Mouse (Mus musculus) liver, embryonic 13.5 days (tissue): Measurements from ENCODE around the gene Ptgds. TPM values are rescaled to one million over a fixed set of nuclear protein-coding genes. Genes with fewer than 3 reads are reported as not detected.

Source experiments
- ATAC-seq: fragments of 200-750 bp; cut with Nextera tagmentation; 2 replicates; pipeline ENCODE4 v1.8.0; 2017; ENCODE audit warnings: low read depth, mild to moderate bottlenecking, moderate number of reproducible peaks, moderate library complexity
- DNase-seq: peaks from one replicate; pipeline ENCODE4 v3.0.0; 2022
- H3K27ac ChIP-seq: fragments of 300-500 bp; sonication (generic); 2 replicates; pipeline ENCODE4 v1.5.1; 2015; ENCODE audit warnings: moderate library complexity, mild to moderate bottlenecking, inconsistent platforms
- H3K27me3 ChIP-seq: fragments of 300-500 bp; sonication (generic); 2 replicates; pipeline ENCODE4 v1.6.1; 2015; ENCODE audit warnings: mild to moderate bottlenecking, inconsistent platforms
- H3K36me3 ChIP-seq: fragments of 300-500 bp; sonication (generic); 2 replicates; pipeline ENCODE4 v1.6.1; 2015; ENCODE audit warnings: mild to moderate bottlenecking, inconsistent platforms
- H3K4me1 ChIP-seq: fragments of 300-500 bp; sonication (generic); replicated peaks from 2 replicates; pipeline ENCODE4 v1.6.1; 2015; ENCODE audit warnings: inconsistent platforms
- H3K4me2 ChIP-seq: fragments of 300-500 bp; sonication (generic); 2 replicates; pipeline ENCODE4 v1.6.1; 2015; ENCODE audit warnings: inconsistent platforms, mild to moderate bottlenecking, moderate library complexity
- H3K4me3 ChIP-seq: fragments of 300-500 bp; sonication (generic); replicated peaks from 2 replicates; pipeline ENCODE4 v1.5.1; 2015; ENCODE audit warnings: mild to moderate bottlenecking, inconsistent platforms
- H3K9ac ChIP-seq: fragments of 300-500 bp; sonication (generic); 2 replicates; pipeline ENCODE4 v1.6.1; 2015; ENCODE audit warnings: mild to moderate bottlenecking, inconsistent platforms
- H3K9me3 ChIP-seq: fragments of 300-500 bp; sonication (generic); replicated peaks from 2 replicates; pipeline ENCODE4 v1.6.1; 2016; ENCODE audit warnings: inconsistent platforms
- WGBS: fragments of 180-500 bp; shearing (Covaris S2); methylation state at CpG from one replicate; pipeline ENCODE4 v1.1.7; 2015; ENCODE audit not compliant: insufficient replicate concordance; 5-methylcytosine and 5-hydroxymethylcytosine counted together
- polyA plus RNA-seq: library from polyadenylated mRNA; unstranded; fragments of >200 nt; fragmentation: Nextera tagmentation; extraction: Ambion mirVana; gene quantifications from 2 replicates; pipeline ENCODE4 v1.2.1, GENCODE M21; 2015

Gene Ptgds
- polyA plus RNA-seq, 1 experiment from 2014 or later = 0.38 TPM

GRCm38 (mm10) chr2:25479551-25480311 is 9.9 kb upstream of the Ptgds start:
- Histone ChIP-seq H3K27me3 (no peaks in the 10 kb centered on the region), H3K4me1 (0 out of 2 replicates have a peak, but pooled peaks cover under 1% of the 10 kb centered on the region), H3K9me3 (no peaks in the 10 kb centered on the region), H3K9ac (no peak overlapping the region), H3K27ac (no peak overlapping the region), H3K36me3 (no peaks in the 10 kb centered on the region), H3K4me2 (no peak overlapping the region), H3K4me3 (no peak overlapping the region)
- ATAC-seq (no peak), DNase-seq (no peak)
- WGBS = 54% methylated on average over 10 of the region's 10 CpGs

- DNase-seq = no peak
These were observed 8.3 kb upstream of the Ptgds start for GRCm38 (mm10) chr2:25477967-25478675.

GRCm38 (mm10) chr2:25477541-25477940 is 7.7 kb upstream of the Ptgds start:
- no peak overlapping the region for H3K9ac ChIP-seq
- H3K27ac ChIP-seq = no peak overlapping the region
- WGBS = 72% methylated on average over 8 of the region's 8 CpGs
- H3K4me3 ChIP-seq = no peak overlapping the region
- no peak for DNase-seq
- no peaks in the 10 kb centered on the region for H3K9me3 ChIP-seq
- ATAC-seq = no peak
- no peak overlapping the region for H3K4me2 ChIP-seq
- no peaks in the 10 kb centered on the region for H3K27me3 ChIP-seq
- H3K36me3 ChIP-seq = no peaks in the 10 kb centered on the region
- H3K4me1 ChIP-seq = no peaks in the 10 kb centered on the region

More at GRCm38 (mm10) chr2:25477967-25478675, 8.3 kb upstream of the Ptgds start:
- Histone ChIP-seq H3K9ac (no peak overlapping the region), H3K4me1 (no peaks in the 10 kb centered on the region), H3K4me2 (no peak overlapping the region), H3K27ac (no peak overlapping the region), H3K4me3 (no peak overlapping the region), H3K27me3 (no peaks in the 10 kb centered on the region), H3K36me3 (no peaks in the 10 kb centered on the region), H3K9me3 (no peaks in the 10 kb centered on the region)
- 72% methylated on average over 3 of the region's 3 CpGs for WGBS
- no peak for ATAC-seq

GRCm38 (mm10) chr2:25472550-25472949 is 2.7 kb upstream of the Ptgds start:
- DNase-seq (no peak), ATAC-seq (no peak)
- Histone ChIP-seq H3K4me2 (no peak overlapping the region), H3K4me3 (no peak overlapping the region), H3K4me1 (no peaks in the 10 kb centered on the region), H3K9me3 (no peaks in the 10 kb centered on the region), H3K27ac (no peak overlapping the region), H3K9ac (no peak overlapping the region), H3K36me3 (no peaks in the 10 kb centered on the region), H3K27me3 (no peaks in the 10 kb centered on the region)
- WGBS = 61% methylated on average over 2 of the region's 2 CpGs

- 68% methylated on average over 10 of the region's 10 CpGs for WGBS
- no peak for ATAC-seq
- DNase-seq = no peak
- Histone ChIP-seq H3K4me2 (no peak overlapping the region), H3K9me3 (no peaks in the 10 kb centered on the region), H3K27me3 (no peaks in the 10 kb centered on the region), H3K9ac (no peak overlapping the region), H3K4me1 (peaks cover 13% of the 10 kb centered on the region), H3K4me3 (no peak overlapping the region), H3K27ac (no peak overlapping the region), H3K36me3 (no peaks in the 10 kb centered on the region)
These were observed 607 bp downstream of the Ptgds start for GRCm38 (mm10) chr2:25468962-25469915.

- no peak for DNase-seq
- no peak overlapping the region for H3K9ac ChIP-seq
- no peak for ATAC-seq
- H3K27ac ChIP-seq = no peak overlapping the region
- 61% methylated on average over 14 of the region's 14 CpGs for WGBS
- H3K4me2 ChIP-seq = no peak overlapping the region
- peaks cover 13% of the 10 kb centered on the region for H3K4me1 ChIP-seq
- no peaks in the 10 kb centered on the region for H3K27me3 ChIP-seq
- H3K9me3 ChIP-seq = no peaks in the 10 kb centered on the region
- H3K4me3 ChIP-seq = no peak overlapping the region
- H3K36me3 ChIP-seq = no peaks in the 10 kb centered on the region
These were observed 2.1 kb downstream of the Ptgds start for GRCm38 (mm10) chr2:25467606-25468303.

GRCm38 (mm10) chr2:25465816-25466635 is 3.8 kb downstream of the Ptgds start:
- peak overlapping the region; percentile 12; the same call in 1 of the 2 replicates for H3K4me2 ChIP-seq
- H3K27ac ChIP-seq = no peak overlapping the region
- no peaks in the 10 kb centered on the region for H3K27me3 ChIP-seq
- DNase-seq (no peak), ATAC-seq (no peak)
- WGBS = 15% methylated on average over 10 of the region's 10 CpGs
- H3K9me3 ChIP-seq = no peaks in the 10 kb centered on the region
- H3K36me3 ChIP-seq = no peaks in the 10 kb centered on the region
- no peak overlapping the region for H3K4me3 ChIP-seq
- H3K9ac ChIP-seq = no peak overlapping the region
- H3K4me1 ChIP-seq = peaks cover 22% of the 10 kb centered on the region

GRCm38 (mm10) chr2:25465256-25465655 is 4.6 kb downstream of the Ptgds start:
- no peaks in the 10 kb centered on the region for H3K9me3 ChIP-seq
- peaks cover 26% of the 10 kb centered on the region for H3K4me1 ChIP-seq
- H3K27me3 ChIP-seq = no peaks in the 10 kb centered on the region
- 40% methylated on average over 2 of the region's 2 CpGs for WGBS
- H3K27ac ChIP-seq = peak overlapping the region; percentile 18
- H3K36me3 ChIP-seq = no peaks in the 10 kb centered on the region
- H3K4me3 ChIP-seq = no peak overlapping the region
- H3K4me2 ChIP-seq = peak overlapping the region; percentile 12; the same call in 1 of the 2 replicates
- ATAC-seq (no peak), DNase-seq (no peak)
- no peak overlapping the region for H3K9ac ChIP-seq

GRCm38 (mm10) chr2:25463630-25464029 is 6.2 kb downstream of the Ptgds start:
- DNase-seq = no peak
- Histone ChIP-seq H3K27me3 (no peaks in the 10 kb centered on the region), H3K4me3 (no peak overlapping the region), H3K4me1 (peaks cover 42% of the 10 kb centered on the region), H3K36me3 (no peaks in the 10 kb centered on the region), H3K27ac (no peak overlapping the region), H3K9ac (no peak overlapping the region), H3K4me2 (no peak overlapping the region), H3K9me3 (no peaks in the 10 kb centered on the region)
- 67% methylated on average over 3 of the region's 3 CpGs for WGBS
- ATAC-seq = no peak

- Histone ChIP-seq H3K27me3 (no peaks in the 10 kb centered on the region), H3K36me3 (peaks cover 5% of the 10 kb centered on the region), H3K4me2 (peak overlapping the region; percentile 96), H3K9ac (peak overlapping the region; percentile 28; the same call in 1 of the 2 replicates), H3K27ac (peak overlapping the region; percentile 79), H3K4me3 (peak overlapping the region; percentile 78), H3K9me3 (no peaks in the 10 kb centered on the region), H3K4me1 (peaks cover 50% of the 10 kb centered on the region)
- DNase-seq = no peak
- ATAC-seq = no peak
- 19% methylated on average over 3 of the region's 3 CpGs for WGBS
These were observed 8.4 kb downstream of the Ptgds start for GRCm38 (mm10) chr2:25461407-25461806.
